Mouse (Mus musculus): ENCODE data around the gene Hcn3. TPM values are rescaled to one million over a fixed set of nuclear protein-coding genes. Genes with fewer than 3 reads are reported as not detected.

Hcn3 gene
- polyA plus RNA-seq, 1 experiment from 2014 or later: 59.2 TPM

DNA sequence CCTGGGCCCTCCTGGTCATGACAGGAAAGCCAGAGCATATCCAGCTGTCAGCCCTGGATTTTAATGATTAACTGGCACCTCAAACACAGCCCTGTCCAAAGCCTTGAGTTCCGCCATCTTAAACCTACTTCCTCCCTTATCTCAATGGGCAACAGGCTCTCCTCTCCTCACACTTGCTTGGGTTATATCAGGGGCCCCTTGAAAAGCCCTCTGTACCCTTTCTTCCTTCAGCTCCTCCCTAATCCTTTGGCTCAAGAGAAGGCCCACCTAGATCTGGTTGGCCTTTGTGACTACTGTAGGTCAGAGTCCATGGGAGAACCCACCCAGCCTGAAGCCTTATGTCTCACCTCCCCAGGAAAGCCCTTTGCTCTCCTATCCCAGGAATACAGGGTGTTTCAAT is 26.2 kb downstream of the Hcn3 start:
- no peak for ATAC-seq (ENCODE audit: low FRiP score, low read depth)
- no peak overlapping the region for H3K4me2 ChIP-seq
- WGBS: 95% methylated on average over 1 of the region's 1 CpGs

DNA sequence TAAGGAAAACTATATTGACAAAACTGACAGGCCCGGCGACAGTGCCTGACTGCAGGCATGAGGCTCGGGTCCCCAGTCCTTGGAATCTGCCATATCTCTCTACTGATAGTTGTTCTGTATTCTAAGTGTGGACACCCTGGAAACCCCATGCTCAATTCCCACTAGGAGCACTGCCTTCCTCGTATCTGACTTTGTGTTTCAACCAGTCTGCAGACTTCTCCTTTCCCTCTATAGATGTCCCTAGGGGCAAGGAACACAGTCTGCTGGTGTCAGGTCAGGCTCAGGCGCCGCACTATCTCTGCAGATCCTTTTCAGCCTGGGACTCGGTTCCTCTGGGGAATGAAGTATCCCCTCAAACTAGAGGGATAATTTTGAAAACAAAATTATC is 26.9 kb downstream of the Hcn3 start:
- ATAC-seq (ENCODE audit: low FRiP score, low read depth): no peak

More for the DNA sequence above, 26.2 kb downstream of the Hcn3 start:
- H3K36me3 ChIP-seq: no peaks in the 10 kb centered on the region
- no peaks in the 10 kb centered on the region for H3K9me3 ChIP-seq
- peaks cover 5% of the 10 kb centered on the region for H3K4me1 ChIP-seq (replicated peaks)
- no peaks in the 10 kb centered on the region for H3K27me3 ChIP-seq
- no peak overlapping the region for H3K9ac ChIP-seq
- no peak overlapping the region for H3K27ac ChIP-seq (replicated peaks)
- no peak overlapping the region for H3K4me3 ChIP-seq

DNA sequence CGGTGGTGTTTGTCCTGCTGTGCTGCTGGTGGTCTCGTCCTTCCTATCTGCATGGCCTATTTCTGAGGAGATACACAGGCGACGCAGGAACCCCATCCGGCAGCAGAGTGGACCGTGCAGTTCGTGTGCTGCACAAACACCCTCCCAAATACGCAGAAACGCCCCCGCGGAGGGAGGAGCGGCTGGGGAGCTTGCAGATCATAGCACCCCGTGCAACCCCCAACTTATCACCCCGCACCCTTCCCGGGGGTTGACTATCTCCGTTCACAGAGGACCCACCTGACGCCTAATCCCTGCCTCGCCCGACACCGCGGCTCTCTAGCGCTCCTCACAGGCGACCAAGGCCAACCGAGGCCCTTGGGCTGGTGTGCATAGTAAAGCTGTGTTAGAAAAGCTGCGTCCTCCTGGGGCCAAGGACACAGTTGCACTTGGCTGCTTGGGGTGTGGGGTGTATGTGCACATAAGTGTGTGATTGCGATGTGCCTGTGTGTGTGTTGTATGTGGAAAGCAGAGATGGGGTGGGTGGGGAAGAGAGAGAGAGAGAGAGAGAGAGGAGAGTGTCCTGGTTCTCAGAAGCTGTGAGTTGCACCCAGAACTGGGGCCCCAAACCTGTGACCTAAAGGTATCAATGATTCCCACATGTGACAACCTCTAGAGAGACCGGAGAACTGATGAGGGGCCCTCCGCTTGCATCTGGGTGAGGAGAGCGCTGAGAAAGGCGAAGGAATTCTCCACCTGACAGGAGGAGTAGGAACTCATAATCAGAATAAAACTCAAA is 27.5 kb downstream of the Hcn3 start:
- Histone ChIP-seq H3K4me3 (peak overlapping the region; percentile 39), H3K4me2 (peak overlapping the region; percentile 71), H3K36me3 (no peaks in the 10 kb centered on the region), H3K9ac (peak overlapping the region; percentile 48), H3K27ac (replicated peaks) (no peak overlapping the region), H3K9me3 (no peaks in the 10 kb centered on the region), H3K4me1 (replicated peaks) (peaks cover 5% of the 10 kb centered on the region), H3K27me3 (no peaks in the 10 kb centered on the region)
- 17% methylated on average over 30 of the region's 30 CpGs for WGBS
- peak; percentile 61 for ATAC-seq (ENCODE audit: low FRiP score, low read depth)

More for the DNA sequence above, 26.9 kb downstream of the Hcn3 start:
- Histone ChIP-seq H3K36me3 (no peaks in the 10 kb centered on the region), H3K9ac (no peak overlapping the region), H3K4me1 (replicated peaks) (peaks cover 5% of the 10 kb centered on the region), H3K4me2 (no peak overlapping the region), H3K27me3 (no peaks in the 10 kb centered on the region), H3K27ac (replicated peaks) (no peak overlapping the region), H3K9me3 (no peaks in the 10 kb centered on the region), H3K4me3 (no peak overlapping the region)
- WGBS: 79% methylated on average over 7 of the region's 7 CpGs

DNA sequence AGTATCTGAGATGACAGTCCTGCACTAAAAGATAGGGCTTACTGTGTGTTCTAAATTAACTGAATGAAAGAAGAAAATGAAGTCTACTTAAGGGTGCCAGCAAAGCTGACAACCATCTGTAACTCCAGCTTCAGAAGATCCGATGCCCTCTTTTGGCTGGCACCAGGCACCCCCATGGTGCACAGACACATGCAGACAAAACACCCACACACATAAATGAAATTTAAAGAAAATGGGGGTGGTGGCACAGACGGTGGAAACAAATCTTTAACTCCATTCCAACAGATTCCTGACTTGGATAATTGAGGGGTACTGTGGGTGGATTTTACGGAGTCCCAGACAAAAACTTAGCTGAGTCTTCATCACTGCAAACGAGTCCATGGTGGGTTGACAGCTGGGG is 28.2 kb downstream of the Hcn3 start:
- H3K36me3 ChIP-seq: no peaks in the 10 kb centered on the region
- H3K27ac ChIP-seq (replicated peaks): no peak overlapping the region
- H3K4me2 ChIP-seq: peak overlapping the region; percentile 71
- H3K4me1 ChIP-seq (replicated peaks): peaks cover 5% of the 10 kb centered on the region
- H3K4me3 ChIP-seq: peak overlapping the region; percentile 39
- ATAC-seq (ENCODE audit: low FRiP score, low read depth): no peak
- no peaks in the 10 kb centered on the region for H3K27me3 ChIP-seq
- no peaks in the 10 kb centered on the region for H3K9me3 ChIP-seq
- peak overlapping the region; percentile 48; the same call in 1 of the 2 replicates for H3K9ac ChIP-seq
- WGBS: 38% methylated on average over 4 of the region's 4 CpGs

DNA sequence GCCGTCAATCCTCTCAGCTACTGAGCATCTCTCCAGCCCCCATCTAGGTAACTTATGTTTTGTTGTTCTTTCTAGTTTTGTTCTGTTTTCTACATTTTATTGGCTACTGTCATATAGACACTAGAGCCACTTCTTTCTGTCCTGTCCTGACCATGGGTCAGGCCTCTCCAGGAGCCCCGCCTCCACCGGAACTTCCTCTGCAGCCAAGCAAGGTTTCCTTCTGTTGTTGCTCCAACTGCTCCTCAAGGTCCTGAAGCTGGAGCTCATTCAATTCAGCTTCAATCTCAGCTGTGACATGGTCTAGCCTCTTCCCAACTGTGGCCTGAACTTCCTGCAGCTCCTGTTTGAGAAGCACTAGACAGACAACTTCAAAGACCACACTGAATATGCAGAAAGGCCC is 30.1 kb downstream of the Hcn3 start:
- 95% methylated on average over 3 of the region's 3 CpGs for WGBS
- no peaks in the 10 kb centered on the region for H3K9me3 ChIP-seq
- H3K4me3 ChIP-seq: no peak overlapping the region
- H3K36me3 ChIP-seq: no peaks in the 10 kb centered on the region
- H3K4me1 ChIP-seq (replicated peaks): peaks cover 5% of the 10 kb centered on the region
- no peaks in the 10 kb centered on the region for H3K27me3 ChIP-seq
- no peak for ATAC-seq (ENCODE audit: low FRiP score, low read depth)
- H3K4me2 ChIP-seq: no peak overlapping the region
- H3K9ac ChIP-seq: no peak overlapping the region
- H3K27ac ChIP-seq (replicated peaks): no peak overlapping the region

DNA sequence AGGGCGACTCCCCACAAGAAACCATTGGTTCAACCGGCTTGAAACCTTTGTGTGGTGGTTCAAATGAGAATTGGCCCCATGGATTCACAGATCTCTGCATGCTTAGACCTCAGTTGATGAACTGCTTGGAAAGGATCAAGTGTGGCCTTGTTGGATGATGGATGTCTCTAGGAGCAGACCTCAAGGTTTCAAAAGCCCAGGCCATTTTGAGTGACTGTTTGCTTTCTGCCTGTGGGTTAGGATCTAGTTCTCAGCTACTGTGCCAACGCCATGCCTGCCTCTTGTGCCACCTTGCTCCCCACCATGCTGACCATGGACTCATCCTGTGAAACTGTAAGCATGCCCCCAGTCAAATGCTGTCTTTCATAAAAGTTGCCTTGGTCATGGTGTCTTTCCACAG is 34.0 kb downstream of the Hcn3 start:
- Histone ChIP-seq H3K9me3 (no peaks in the 10 kb centered on the region), H3K4me2 (no peak overlapping the region), H3K9ac (no peak overlapping the region), H3K27me3 (no peaks in the 10 kb centered on the region), H3K4me3 (no peak overlapping the region), H3K4me1 (replicated peaks) (no peaks in the 10 kb centered on the region), H3K36me3 (no peaks in the 10 kb centered on the region), H3K27ac (replicated peaks) (no peak overlapping the region)
- WGBS: 91% methylated on average over 3 of the region's 3 CpGs
- no peak for ATAC-seq (ENCODE audit: low FRiP score, low read depth)

DNA sequence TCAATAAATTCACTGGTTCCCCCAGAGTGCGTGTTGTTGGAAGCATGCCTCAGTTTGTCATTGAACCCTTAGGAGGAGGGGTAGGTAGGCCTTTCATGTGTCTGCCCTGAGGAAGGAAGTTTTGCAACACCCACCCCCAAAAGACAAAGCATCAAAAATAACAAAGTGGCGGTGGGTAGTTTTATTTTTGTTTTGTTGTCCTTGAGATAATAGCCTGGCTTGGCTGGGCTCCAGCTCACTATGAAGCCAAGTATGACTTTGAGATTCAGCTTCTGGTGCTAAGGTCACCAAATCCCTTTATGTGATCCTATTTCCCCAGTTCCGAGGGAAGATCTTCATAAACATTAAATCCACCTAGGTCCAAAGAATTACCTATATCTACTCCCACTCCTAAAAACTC is 35.8 kb downstream of the Hcn3 start:
- ATAC-seq (ENCODE audit: low FRiP score, low read depth): no peak
- Histone ChIP-seq H3K27ac (replicated peaks) (no peak overlapping the region), H3K4me3 (no peak overlapping the region)

DNA sequence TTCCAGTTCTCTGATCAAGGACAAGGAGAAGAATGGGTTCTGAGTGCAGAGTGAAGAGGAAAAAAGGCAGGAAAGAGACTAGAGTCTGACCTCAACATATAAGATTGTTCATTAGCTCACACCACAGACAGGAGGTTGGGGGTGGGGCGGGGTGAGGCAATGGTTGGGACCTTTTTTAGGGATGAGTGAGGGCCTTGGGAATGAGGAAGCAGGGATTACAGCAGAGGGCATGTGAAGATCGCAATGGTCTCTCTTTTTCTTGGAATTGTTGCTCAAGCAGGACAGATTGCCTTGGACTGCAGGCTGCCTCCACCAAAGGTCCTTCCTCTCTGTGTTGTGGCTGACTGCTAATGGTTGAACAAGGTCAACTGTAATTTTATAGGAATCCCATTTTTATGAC is 36.7 kb downstream of the Hcn3 start:
- Histone ChIP-seq H3K27ac (replicated peaks) (no peak overlapping the region), H3K4me3 (no peak overlapping the region), H3K9ac (no peak overlapping the region), H3K27me3 (no peaks in the 10 kb centered on the region), H3K36me3 (no peaks in the 10 kb centered on the region), H3K9me3 (no peaks in the 10 kb centered on the region), H3K4me1 (replicated peaks) (no peaks in the 10 kb centered on the region), H3K4me2 (no peak overlapping the region)
- 90% methylated on average over 2 of the region's 2 CpGs for WGBS
- no peak for ATAC-seq (ENCODE audit: low FRiP score, low read depth)

More for the DNA sequence above, 35.8 kb downstream of the Hcn3 start:
- Histone ChIP-seq H3K36me3 (no peaks in the 10 kb centered on the region), H3K4me1 (replicated peaks) (no peaks in the 10 kb centered on the region), H3K27me3 (no peaks in the 10 kb centered on the region), H3K9ac (no peak overlapping the region), H3K9me3 (no peaks in the 10 kb centered on the region), H3K4me2 (no peak overlapping the region)
- WGBS: 76% methylated on average over 3 of the region's 3 CpGs

DNA sequence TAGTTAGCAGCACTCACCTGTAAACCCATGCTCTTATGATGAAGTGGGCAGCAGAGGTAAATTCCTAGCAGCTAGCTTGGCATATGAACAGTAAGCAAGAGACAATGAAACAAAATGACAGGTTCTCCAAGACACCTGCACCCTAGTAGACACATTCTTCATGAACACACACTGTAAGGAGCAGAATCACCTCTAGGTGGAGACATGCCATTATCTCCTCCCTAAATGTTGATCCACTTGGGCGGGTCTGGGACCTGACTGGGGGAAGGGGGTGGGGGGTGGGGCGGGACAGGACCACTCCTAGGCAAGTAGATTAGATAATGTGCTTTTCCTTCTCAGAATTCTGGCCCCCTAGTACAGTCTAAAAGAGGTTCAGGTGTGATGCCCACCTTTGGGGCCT is 44.5 kb downstream of the Hcn3 start:
- ATAC-seq (ENCODE audit: low FRiP score, low read depth): no peak
- H3K36me3 ChIP-seq: no peaks in the 10 kb centered on the region
- 14% methylated on average over 2 of the region's 2 CpGs for WGBS
- H3K4me1 ChIP-seq (replicated peaks): no peaks in the 10 kb centered on the region
- H3K4me3 ChIP-seq: no peak overlapping the region
- no peaks in the 10 kb centered on the region for H3K9me3 ChIP-seq
- H3K27ac ChIP-seq (replicated peaks): no peak overlapping the region
- no peak overlapping the region for H3K9ac ChIP-seq
- no peaks in the 10 kb centered on the region for H3K27me3 ChIP-seq
- H3K4me2 ChIP-seq: no peak overlapping the region

DNA sequence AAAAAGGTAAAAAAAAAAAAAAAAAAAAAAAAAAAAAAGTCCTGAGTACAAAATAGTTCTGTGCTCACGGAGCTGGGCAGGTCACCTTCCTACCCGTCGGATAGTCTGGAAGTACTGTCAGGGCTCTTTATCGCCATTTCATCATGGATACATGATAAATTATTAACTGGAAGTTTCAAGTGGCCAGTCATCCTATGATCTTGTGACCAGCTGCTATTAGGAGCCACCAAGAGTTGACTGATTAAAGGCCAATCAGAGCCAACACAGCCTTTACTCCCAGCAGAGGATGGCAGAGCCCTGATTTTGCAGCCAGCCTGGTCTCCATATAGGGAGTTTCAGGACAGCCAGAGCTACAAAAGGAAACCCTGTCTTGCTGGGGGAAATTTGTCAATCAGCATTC is 46.9 kb downstream of the Hcn3 start:
- Histone ChIP-seq H3K9ac (no peak overlapping the region), H3K36me3 (no peaks in the 10 kb centered on the region), H3K27me3 (no peaks in the 10 kb centered on the region), H3K4me3 (no peak overlapping the region), H3K27ac (replicated peaks) (no peak overlapping the region), H3K4me2 (no peak overlapping the region), H3K9me3 (no peaks in the 10 kb centered on the region), H3K4me1 (replicated peaks) (no peaks in the 10 kb centered on the region)
- no peak for ATAC-seq (ENCODE audit: low FRiP score, low read depth)
- WGBS: 85% methylated on average over 4 of the region's 4 CpGs

DNA sequence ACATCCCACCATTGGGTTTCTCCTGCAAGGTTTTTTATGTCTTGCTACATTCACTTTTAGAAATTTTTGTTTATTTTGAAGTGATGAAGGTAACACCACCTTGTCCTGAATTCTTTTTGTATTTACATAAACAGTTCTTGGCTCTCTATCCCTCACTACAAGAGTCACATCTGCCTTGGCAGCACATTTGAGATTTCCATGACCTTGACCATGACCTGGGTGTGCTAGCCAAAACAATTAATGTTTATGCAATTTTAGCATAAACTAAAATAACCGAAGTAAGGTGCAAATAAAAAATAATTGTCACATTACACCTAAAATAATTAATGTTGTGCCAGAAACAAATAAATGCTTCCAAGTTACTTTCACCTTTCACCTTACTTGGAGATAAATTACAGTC is 51.9 kb downstream of the Hcn3 start:
- H3K9me3 ChIP-seq: no peaks in the 10 kb centered on the region
- H3K9ac ChIP-seq: no peak overlapping the region
- H3K4me2 ChIP-seq: no peak overlapping the region
- H3K4me3 ChIP-seq: no peak overlapping the region
- no peaks in the 10 kb centered on the region for H3K4me1 ChIP-seq (replicated peaks)
- H3K27me3 ChIP-seq: no peaks in the 10 kb centered on the region
- WGBS: 75% methylated on average over 1 of the region's 1 CpGs
- ATAC-seq (ENCODE audit: low FRiP score, low read depth): no peak
- H3K36me3 ChIP-seq: no peaks in the 10 kb centered on the region
- no peak overlapping the region for H3K27ac ChIP-seq (replicated peaks)

DNA sequence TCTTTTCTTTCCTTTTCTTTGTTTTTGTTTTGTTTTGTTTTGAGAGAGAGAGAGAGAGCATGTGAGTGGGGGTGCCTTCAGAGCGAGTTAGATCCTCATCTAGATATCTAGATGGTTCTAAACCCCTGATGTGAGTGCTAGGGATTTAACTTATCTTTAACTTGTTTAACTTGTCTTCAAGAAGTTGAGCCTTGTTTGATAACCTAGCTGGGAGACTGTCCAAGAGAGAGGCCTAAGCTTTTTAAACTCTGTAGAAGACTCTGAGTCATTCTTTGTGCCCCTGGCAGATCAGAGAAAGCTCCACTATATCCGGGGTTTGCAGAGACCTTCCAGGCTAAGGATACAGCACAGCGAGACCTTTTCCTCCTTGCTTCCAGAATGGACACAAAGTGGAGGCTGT is 52.5 kb downstream of the Hcn3 start:
- H3K4me2 ChIP-seq: no peak overlapping the region
- H3K27me3 ChIP-seq: no peaks in the 10 kb centered on the region
- H3K4me1 ChIP-seq (replicated peaks): peaks cover 4% of the 10 kb centered on the region
- no peak overlapping the region for H3K9ac ChIP-seq
- WGBS: 78% methylated on average over 3 of the region's 3 CpGs
- H3K27ac ChIP-seq (replicated peaks): no peak overlapping the region
- no peak for ATAC-seq (ENCODE audit: low FRiP score, low read depth)
- no peak overlapping the region for H3K4me3 ChIP-seq
- H3K36me3 ChIP-seq: no peaks in the 10 kb centered on the region
- H3K9me3 ChIP-seq: no peaks in the 10 kb centered on the region

DNA sequence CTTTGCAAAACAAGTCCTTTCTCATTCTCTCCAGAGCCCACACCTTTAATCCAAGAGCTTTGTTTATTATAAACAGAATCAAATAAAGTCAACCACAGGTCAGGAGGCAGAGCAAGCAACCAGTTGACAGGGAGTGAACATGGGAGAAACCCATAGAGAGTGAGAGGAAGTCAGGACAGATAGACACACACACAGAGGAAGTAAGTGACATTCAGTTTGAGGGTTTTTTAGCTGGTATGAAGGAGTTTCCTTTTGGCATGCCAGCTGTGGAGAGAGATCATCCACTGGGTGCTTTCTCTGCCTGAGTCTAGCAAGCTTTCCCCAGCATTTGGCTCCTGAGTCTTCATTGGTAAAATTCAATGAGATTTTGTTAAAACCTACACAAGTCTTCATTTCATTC is 53.1 kb downstream of the Hcn3 start:
- H3K4me1 ChIP-seq (replicated peaks): peaks cover 8% of the 10 kb centered on the region
- H3K27ac ChIP-seq (replicated peaks): no peak overlapping the region
- H3K36me3 ChIP-seq: no peaks in the 10 kb centered on the region
- no peaks in the 10 kb centered on the region for H3K27me3 ChIP-seq
- ATAC-seq (ENCODE audit: low FRiP score, low read depth): no peak
- H3K4me2 ChIP-seq: no peak overlapping the region
- no peak overlapping the region for H3K9ac ChIP-seq
- H3K9me3 ChIP-seq: no peaks in the 10 kb centered on the region
- no peak overlapping the region for H3K4me3 ChIP-seq
